Mouse (Mus musculus) heart, adult 2 months (tissue): ENCODE results near the gene Gm20532. TPM values are rescaled to one million over a fixed set of nuclear protein-coding genes. Genes with fewer than 3 reads are reported as not detected.

Source experiments
- DNase-seq, 2 experiments: peaks; one replicate each; pipeline ENCODE4 v3.0.0; 2021
- H3K27ac ChIP-seq: fragments of 200-600 bp; 2 replicates; pipeline ENCODE4 v1.8.1; 2022
- H3K27me3 ChIP-seq: fragments of 200-500 bp; 2 replicates; pipeline ENCODE4 v1.6.1; 2012; ENCODE audit warnings: mild to moderate bottlenecking, low read length, inconsistent platforms, mixed read lengths; ENCODE audit not compliant: control insufficient read depth, insufficient read depth
- H3K36me3 ChIP-seq: fragments of 200-500 bp; 2 replicates; pipeline ENCODE4 v1.6.1; 2012; ENCODE audit warnings: low read length, inconsistent platforms; ENCODE audit not compliant: control insufficient read depth, insufficient read depth
- H3K4me1 ChIP-seq: fragments of 200-500 bp; 2 replicates; pipeline ENCODE4 v1.6.1; 2011; ENCODE audit warnings: low read length; ENCODE audit not compliant: control insufficient read depth, insufficient read depth
- H3K4me3 ChIP-seq: fragments of 200-600 bp; 2 replicates; pipeline ENCODE4 v1.8.1; 2022
- H3K79me2 ChIP-seq: fragments of 200-500 bp; replicated peaks from 2 replicates; pipeline ENCODE4 v1.6.1; 2012; ENCODE audit warnings: mild to moderate bottlenecking, inconsistent platforms, low read length, moderate library complexity, mixed read lengths; ENCODE audit not compliant: control insufficient read depth, insufficient read depth
- H3K9ac ChIP-seq: fragments of 200-500 bp; 2 replicates; pipeline ENCODE4 v1.6.1; 2012; ENCODE audit warnings: low read depth, mild to moderate bottlenecking, control low read depth, inconsistent platforms, low read length, mixed read lengths
- CTCF ChIP-seq: fragments of 200-600 bp; IDR thresholded peaks from 2 replicates; pipeline ENCODE4 v1.8.1; 2022; ENCODE audit warnings: antibody characterized with exemption, mild to moderate bottlenecking, moderate library complexity
- EP300 ChIP-seq: fragments of 200-500 bp; IDR thresholded peaks from 2 replicates; pipeline ENCODE4 v1.6.1; 2011; ENCODE audit warnings: low read depth, low read length, control low read depth; ENCODE audit not compliant: insufficient read depth
- POLR2A ChIP-seq: fragments of 200-500 bp; IDR thresholded peaks from 2 replicates; pipeline ENCODE4 v1.6.1; 2011; ENCODE audit warnings: mild to moderate bottlenecking, low read depth, low read length, control low read depth; ENCODE audit not compliant: insufficient read depth
- WGBS: fragments of 180-500 bp; shearing (Covaris S2); methylation state at CpG from one replicate; pipeline ENCODE4 v1.1.7; 2018; 5-methylcytosine and 5-hydroxymethylcytosine counted together
- intact Hi-C: fragments of 180-260 bp; cut with DNase I; formaldehyde crosslinking; loops from one replicate; pipeline ENCODE4 v1.15.1; 2025
- polyA plus RNA-seq: library from polyadenylated mRNA; depleted of rRNA; stranded (reverse); fragments of >200 nt; gene quantifications from 2 replicates; pipeline ENCODE4 v1.2.3, GENCODE M21; 2012
- total RNA-seq, 2 experiments: library from RNA; stranded (reverse); gene quantifications; 2 replicates each; pipeline ENCODE4 v1.2.3; 2021

Gm20532 gene
- total and polyA plus RNA-seq, 3 experiments: not detected

DNA sequence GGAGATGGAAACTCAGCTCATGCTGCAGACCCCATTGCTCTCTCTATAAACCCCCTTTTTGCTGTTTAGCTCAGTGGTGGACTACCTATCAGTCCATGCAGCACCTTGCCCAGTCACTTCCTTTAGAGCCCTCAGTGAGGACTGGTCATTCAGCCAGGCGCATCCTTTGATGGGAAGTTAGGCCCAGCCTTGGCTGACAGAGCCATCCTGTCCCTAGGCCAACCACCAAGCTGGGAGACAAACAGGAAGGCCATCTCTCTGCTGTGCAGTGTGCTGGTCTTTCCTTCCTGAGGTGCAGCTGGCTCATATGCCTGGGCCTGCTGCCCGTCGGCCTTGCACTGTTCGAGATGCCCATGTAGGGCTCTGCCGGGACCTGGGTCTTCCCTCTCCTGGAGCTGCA, 5.7 kb upstream of the Gm20532 start:
- peak; percentile 46 to 50 for DNase-seq
- TF ChIP-seq EP300 (peak; percentile 68; the same call in 1 of the 2 replicates), POLR2A (peak; percentile 47; the same call in 1 of the 2 replicates), CTCF (no peak)
- no peaks in the 10 kb centered on the region for H3K36me3 ChIP-seq
- H3K27ac ChIP-seq: peak overlapping the region; percentile 96
- peak overlapping the region; percentile 13; the same call in 1 of the 2 replicates for H3K4me3 ChIP-seq
- intact Hi-C loops: no loop called here
- peaks cover 30% of the 10 kb centered on the region for H3K4me1 ChIP-seq
- peaks cover 2% of the 10 kb centered on the region; the same call in 1 of the 2 replicates for H3K79me2 ChIP-seq
- H3K9ac ChIP-seq: no peak overlapping the region
- WGBS: 56% methylated on average over 5 of the region's 5 CpGs
- H3K27me3 ChIP-seq: no peaks in the 10 kb centered on the region

- Histone ChIP-seq H3K27me3 (no peaks in the 10 kb centered on the region), H3K4me3 (peak overlapping the region; percentile 45), H3K9ac (peak overlapping the region; percentile 46), H3K27ac (peak overlapping the region; percentile 96), H3K36me3 (no peaks in the 10 kb centered on the region), H3K4me1 (peaks cover 22% of the 10 kb centered on the region), H3K79me2 (peaks cover 2% of the 10 kb centered on the region; the same call in 1 of the 2 replicates)
- intact Hi-C loops: no loop called here
- WGBS: 56% methylated on average over 2 of the region's 2 CpGs
- TF ChIP-seq POLR2A (peak; percentile 41; the same call in 1 of the 2 replicates), CTCF (no peak)
- DNase-seq: peak in 1 of 2 experiments; percentile 55
Observed at GRCm38 (mm10) chr2:26582203-26582602, 4.2 kb upstream of the Gm20532 start.

GRCm38 (mm10) chr2:26582741-26583140, 3.7 kb upstream of the Gm20532 start:
- peak overlapping the region; percentile 96 for H3K27ac ChIP-seq
- peak in 1 of 2 experiments; percentile 57 for DNase-seq
- peaks cover 18% of the 10 kb centered on the region for H3K4me1 ChIP-seq
- peak overlapping the region; percentile 23 for H3K9ac ChIP-seq
- peaks cover 2% of the 10 kb centered on the region; the same call in 1 of the 2 replicates for H3K79me2 ChIP-seq
- peak; percentile 61 for TF ChIP-seq POLR2A
- no peak for TF ChIP-seq EP300
- TF ChIP-seq CTCF: no peak
- intact Hi-C loops: no loop called here
- peak overlapping the region; percentile 45 for H3K4me3 ChIP-seq
- no peaks in the 10 kb centered on the region for H3K36me3 ChIP-seq
- WGBS: 47% methylated on average over 7 of the region's 7 CpGs
- H3K27me3 ChIP-seq: no peaks in the 10 kb centered on the region

DNA sequence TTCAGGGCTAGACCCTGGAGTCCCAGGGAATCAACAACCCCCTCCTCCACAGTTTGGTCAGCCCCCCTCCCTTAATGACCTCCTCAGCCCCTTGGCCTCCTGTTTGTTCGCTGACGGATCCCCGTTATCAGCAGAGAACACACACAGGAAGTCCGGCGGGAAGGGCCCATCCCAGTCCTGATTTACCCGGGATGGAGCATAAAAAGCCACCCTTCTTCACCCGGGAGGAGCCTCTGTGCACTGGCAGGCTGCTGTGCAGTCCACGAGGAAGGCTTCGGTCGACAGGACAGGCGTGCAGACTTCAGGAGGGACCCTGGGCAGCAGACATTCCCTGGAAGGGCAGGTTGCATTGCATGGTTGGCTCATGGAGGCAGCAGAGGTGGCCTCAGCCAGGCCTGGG, 2.8 kb upstream of the Gm20532 start:
- TF ChIP-seq POLR2A: peak; percentile 100
- TF ChIP-seq EP300: peak; percentile 99
- TF ChIP-seq CTCF: no peak
- WGBS: 40% methylated on average over 11 of the region's 11 CpGs
- no peaks in the 10 kb centered on the region for H3K36me3 ChIP-seq
- peaks cover 17% of the 10 kb centered on the region for H3K4me1 ChIP-seq
- DNase-seq: peak; percentile 87 to 89
- intact Hi-C loops: no loop called here
- no peaks in the 10 kb centered on the region for H3K27me3 ChIP-seq
- peak overlapping the region; percentile 71 for H3K9ac ChIP-seq
- peak overlapping the region; percentile 53 for H3K4me3 ChIP-seq
- H3K79me2 ChIP-seq: peaks cover 2% of the 10 kb centered on the region; the same call in 1 of the 2 replicates
- H3K27ac ChIP-seq: peak overlapping the region; percentile 96

DNA sequence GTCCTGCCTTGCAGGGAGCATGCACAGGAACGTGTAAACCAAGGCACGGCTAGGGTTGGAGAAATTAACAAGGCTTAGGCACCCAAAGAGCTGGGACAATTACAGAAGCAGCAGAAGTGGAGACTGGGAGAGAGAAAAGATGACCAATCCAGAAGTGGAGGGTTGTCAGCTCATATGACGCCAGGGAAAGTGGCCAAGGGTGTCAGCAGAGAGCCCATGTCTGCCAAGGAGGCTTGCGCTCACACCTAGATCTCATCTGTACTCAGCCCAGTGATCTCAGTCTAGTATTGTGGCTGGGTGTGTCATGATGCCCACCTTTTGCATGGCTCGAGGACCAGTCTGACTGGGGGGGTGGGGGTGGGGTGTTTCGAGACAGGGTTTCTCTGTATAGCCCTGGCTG, 726 bp upstream of the Gm20532 start:
- WGBS: 23% methylated on average over 6 of the region's 6 CpGs
- peak overlapping the region; percentile 86 for H3K9ac ChIP-seq
- H3K79me2 ChIP-seq: peaks cover 2% of the 10 kb centered on the region; the same call in 1 of the 2 replicates
- no peaks in the 10 kb centered on the region; the same call in 1 of the 2 replicates for H3K36me3 ChIP-seq
- H3K4me3 ChIP-seq: peak overlapping the region; percentile 53
- DNase-seq: peak; percentile 49 to 60
- peaks cover 8% of the 10 kb centered on the region for H3K4me1 ChIP-seq
- intact Hi-C loops: no loop called here
- peak overlapping the region; percentile 96 for H3K27ac ChIP-seq
- TF ChIP-seq CTCF (no peak), EP300 (peak; percentile 48; the same call in 1 of the 2 replicates), POLR2A (no peak; the same call in none of the 2 replicates)
- H3K27me3 ChIP-seq: no peaks in the 10 kb centered on the region

DNA sequence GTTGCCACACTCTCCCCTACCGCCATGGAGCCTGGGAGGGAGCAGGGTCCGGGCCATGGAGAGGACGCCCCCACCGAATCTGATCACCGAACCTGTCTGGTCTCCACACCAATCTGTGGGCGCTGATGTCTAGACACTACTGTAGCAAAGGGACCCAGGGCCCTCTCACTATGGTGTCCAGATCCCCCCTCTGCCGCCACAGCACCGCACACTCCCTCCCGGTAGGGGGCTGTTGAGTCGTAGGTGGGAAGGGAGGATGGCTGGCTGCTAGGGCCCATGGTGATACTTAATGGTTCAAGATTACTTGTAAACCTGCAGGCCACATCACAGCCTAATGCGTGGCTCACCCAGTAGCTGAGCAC, 586 bp downstream of the Gm20532 start:
- TF ChIP-seq POLR2A (0 out of 2 replicates have a peak, but pooled peaks have one; percentile 48), CTCF (peak; percentile 22; the same call in 1 of the 2 replicates), EP300 (no peak; the same call in 1 of the 2 replicates)
- H3K27ac ChIP-seq: peak overlapping the region; percentile 75
- intact Hi-C loops: loop anchor here (1.0 kb wide), 1 partner anchor 17 kb away; no protein-coding TSS in a partner anchor

More for the DNA sequence above, 586 bp downstream of the Gm20532 start:
- Histone ChIP-seq H3K4me1 (peaks cover 4% of the 10 kb centered on the region), H3K9ac (peak overlapping the region; percentile 86), H3K36me3 (peaks cover 3% of the 10 kb centered on the region; the same call in 1 of the 2 replicates), H3K27me3 (no peaks in the 10 kb centered on the region), H3K79me2 (peaks cover 2% of the 10 kb centered on the region; the same call in 1 of the 2 replicates), H3K4me3 (peak overlapping the region; percentile 53)
- WGBS: 14% methylated on average over 11 of the region's 11 CpGs
- no peak for DNase-seq
